Mouse (Mus musculus) CH12.LX (cell line): ENCODE data around the gene Smim13. TPM values are rescaled to one million over a fixed set of nuclear protein-coding genes. Genes with fewer than 3 reads are reported as not detected.
"Not testable (repeated sequence)": the region's sequence is repeated elsewhere in the genome, so short reads cannot be mapped to it uniquely, and the experiment has no call there.

Experiments
- DNase-seq: peaks from one replicate; pipeline ENCODE4 v3.0.0-alpha.2; 2013; ENCODE audit errors: extremely low read depth
- H3K27ac ChIP-seq: 2 replicates; pipeline ENCODE4 v1.5.1; 2012; ENCODE audit warnings: low read depth, mild to moderate bottlenecking, control low read depth, moderate library complexity; ENCODE audit not compliant: insufficient read depth
- H3K27me3 ChIP-seq: replicated peaks from 2 replicates; pipeline ENCODE3; 2012; ENCODE audit warnings: inconsistent platforms
- H3K36me3 ChIP-seq, 2 experiments: replicated peaks in 1 of 2; 2 replicates each; pipeline versions ENCODE3 to v1.6.1; 2012; ENCODE audit warnings: inconsistent platforms in 1 of 2, low read length in 1 of 2, mild to moderate bottlenecking in 1 of 2, mixed read lengths in 1 of 2, moderate library complexity in 1 of 2; ENCODE audit not compliant: control insufficient read depth in 1 of 2, insufficient read depth in 1 of 2
- H3K4me1 ChIP-seq, 2 experiments: 2 replicates each; pipeline ENCODE4 v1.6.1; 2012; ENCODE audit warnings: inconsistent platforms in 1 of 2, moderate library complexity in 1 of 2; ENCODE audit not compliant: insufficient read depth in 2 of 2, control insufficient read depth in 1 of 2
- H3K4me2 ChIP-seq: 2 replicates; pipeline ENCODE4 v1.6.1; 2012; ENCODE audit warnings: low read depth, mild to moderate bottlenecking, control low read depth; ENCODE audit not compliant: poor library complexity, insufficient read depth, severe bottlenecking
- H3K4me3 ChIP-seq, 3 experiments: fragments of 150-350 bp in 1 of 3; sonication (generic) in 1 of 3; replicated peaks in 1 of 3; 2 replicates each; pipeline versions ENCODE3 to v1.5.1; 2011 to 2012; ENCODE audit warnings: low read depth in 2 of 3, low read length in 2 of 3, mild to moderate bottlenecking in 2 of 3, moderate library complexity in 2 of 3, control low read depth in 1 of 3, improper control_type of control experiment in 1 of 3, inconsistent platforms in 1 of 3, mixed read lengths in 1 of 3; ENCODE audit not compliant: poor library complexity in 1 of 3
- H3K79me2 ChIP-seq: replicated peaks from 2 replicates; pipeline ENCODE4 v1.6.1; 2012; ENCODE audit warnings: mild to moderate bottlenecking, moderate library complexity; ENCODE audit not compliant: control insufficient read depth, poor library complexity, insufficient read depth, severe bottlenecking; ENCODE audit errors: extremely low read depth
- H3K9ac ChIP-seq: 2 replicates; pipeline ENCODE4 v1.6.1; 2012; ENCODE audit warnings: low read depth, mild to moderate bottlenecking, control low read depth, moderate library complexity; ENCODE audit not compliant: insufficient read depth
- H3K9me3 ChIP-seq: replicated peaks from 2 replicates; pipeline ENCODE3; 2012; ENCODE audit warnings: low read length, inconsistent platforms, mixed read lengths
- BHLHE40 ChIP-seq: IDR thresholded peaks from 2 replicates; pipeline ENCODE4 v1.6.1; 2011; ENCODE audit warnings: mild to moderate bottlenecking, low read depth, low read length, improper control_type of control experiment
- CHD2 ChIP-seq: IDR thresholded peaks from 2 replicates; pipeline ENCODE4 v1.6.1; 2011; ENCODE audit warnings: low read length, improper control_type of control experiment
- E2F4 ChIP-seq: IDR thresholded peaks from 2 replicates; pipeline ENCODE4 v1.6.1; 2011; ENCODE audit warnings: low read depth, low read length, improper control_type of control experiment; ENCODE audit not compliant: insufficient replicate concordance
- ELF1 ChIP-seq: IDR thresholded peaks from 2 replicates; pipeline ENCODE4 v1.6.1; 2014; ENCODE audit warnings: low read depth, mild to moderate bottlenecking, inconsistent platforms, low read length, improper control_type of control experiment
- EP300 ChIP-seq: IDR thresholded peaks from 2 replicates; pipeline ENCODE4 v1.6.1; 2011; ENCODE audit warnings: low read length, improper control_type of control experiment
- IRF4 ChIP-seq: IDR thresholded peaks from 2 replicates; pipeline ENCODE4 v1.6.1; 2014; ENCODE audit warnings: low read depth, mild to moderate bottlenecking, inconsistent platforms, low read length, improper control_type of control experiment
- JUND ChIP-seq: conservative IDR thresholded peaks from 2 replicates; pipeline ENCODE4 v1.6.1; 2011; ENCODE audit warnings: low read depth, low read length, improper control_type of control experiment
- MAFK ChIP-seq: IDR thresholded peaks from 2 replicates; pipeline ENCODE4 v1.6.1; 2011; ENCODE audit warnings: low read length, improper control_type of control experiment; ENCODE audit not compliant: insufficient replicate concordance
- MAZ ChIP-seq: IDR thresholded peaks from 2 replicates; pipeline ENCODE4 v1.6.1; 2012; ENCODE audit warnings: low read depth, mild to moderate bottlenecking, inconsistent platforms, low read length, improper control_type of control experiment, moderate library complexity
- MXI1 ChIP-seq: IDR thresholded peaks from 2 replicates; pipeline ENCODE4 v1.6.1; 2011; ENCODE audit warnings: mild to moderate bottlenecking, low read depth, low read length, improper control_type of control experiment
- MYC ChIP-seq: IDR thresholded peaks from 2 replicates; pipeline ENCODE4 v1.6.1; 2011; ENCODE audit warnings: low read depth, mild to moderate bottlenecking, improper control_type of control experiment, low read length
- PAX5 ChIP-seq: IDR thresholded peaks from 2 replicates; pipeline ENCODE4 v1.6.1; 2012; ENCODE audit warnings: low read length, inconsistent platforms, mixed read lengths
- SIN3A ChIP-seq: IDR thresholded peaks from 2 replicates; pipeline ENCODE4 v1.6.1; 2012; ENCODE audit warnings: low read length, improper control_type of control experiment, inconsistent platforms
- SMC3 ChIP-seq: IDR thresholded peaks from 2 replicates; pipeline ENCODE4 v1.6.1; 2011; ENCODE audit warnings: low read depth, low read length, improper control_type of control experiment
- dilution Hi-C: fragments of 300-500 bp; cut with MboI; formaldehyde crosslinking; loops from 2 replicates; pipeline ENCODE4 v1.14.3; 2020; ENCODE audit warnings: low sequenced_read_pairs; ENCODE audit not compliant: extremely low pct_unique_long_range_greater_than_20kb, extremely low pct_ligation_motif_present
- in situ Hi-C: fragments of 300-500 bp; cut with MboI; formaldehyde crosslinking; loops from 3 replicates; pipeline ENCODE4 v1.14.3; 2019; ENCODE audit warnings: low sequenced_read_pairs, low pct_ligation_motif_present, low pct_unique_long_range_greater_than_20kb, mixed read lengths
- polyA plus RNA-seq: library from polyadenylated mRNA; unstranded; fragments of >175 nt; gene quantifications from 2 replicates; pipeline ENCODE4 v1.2.1, GENCODE M21; 2012; ENCODE audit warnings: low read depth; ENCODE audit not compliant: insufficient read length
- total RNA-seq, 2 experiments: library from RNA; depleted of rRNA; stranded (reverse); fragments of 300-350 nt in 1 of 2; fragments of >200 nt in 1 of 2; gene quantifications; 2 replicates each; pipeline ENCODE4 v1.2.3; 2012 to 2014

Smim13 gene
- total and polyA plus RNA-seq, 3 experiments = 4.4 to 13.4 (median 11.6) TPM

- peaks cover 0 to 26% of the 10 kb centered on the region in 2 experiments for H3K36me3 ChIP-seq
- no peak overlapping the region for H3K27ac ChIP-seq
- H3K9me3 ChIP-seq = no peaks in the 10 kb centered on the region
- H3K9ac ChIP-seq = no peak overlapping the region
- no peaks in the 10 kb centered on the region; the same call in 1 of the 2 replicates for H3K79me2 ChIP-seq
- DNase-seq = no peak
- no peak overlapping the region for H3K4me2 ChIP-seq
- H3K4me3 ChIP-seq = no peak overlapping the region
- peaks cover 8 to 24% of the 10 kb centered on the region in 2 experiments for H3K4me1 ChIP-seq
- TF ChIP-seq SMC3 = no peak
- no peak for TF ChIP-seq BHLHE40
- no peak for TF ChIP-seq MAZ
- TF ChIP-seq SIN3A = no peak
- TF ChIP-seq MYC = no peak
- TF ChIP-seq MAFK = no peak
- TF ChIP-seq IRF4 = no peak
- no peak for TF ChIP-seq JUND
- TF ChIP-seq E2F4 = no peak
- no peak for TF ChIP-seq EP300
- TF ChIP-seq MXI1 = no peak
- no peak for TF ChIP-seq CHD2
- no peak for TF ChIP-seq ELF1
- no peak for TF ChIP-seq PAX5
- dilution Hi-C loops = no loop called here
- no peaks in the 10 kb centered on the region for H3K27me3 ChIP-seq
- in situ Hi-C loops = no loop called here
Observed at GRCm38 (mm10) chr13:41257851-41258250, 8.2 kb downstream of the Smim13 start.

GRCm38 (mm10) chr13:41261617-41262016, 12.0 kb downstream of the Smim13 start:
- H3K27ac ChIP-seq, H3K9me3 ChIP-seq, H3K4me3 ChIP-seq, H3K79me2 ChIP-seq, in situ Hi-C loops, H3K4me2 ChIP-seq, dilution Hi-C loops, DNase-seq, H3K9ac ChIP-seq, H3K27me3 ChIP-seq: not testable (repeated sequence)
- H3K4me1 ChIP-seq = peaks cover 8 to 24% of the 10 kb centered on the region in 2 experiments
- peaks cover 0 to 13% of the 10 kb centered on the region in 2 experiments for H3K36me3 ChIP-seq
